Mouse (Mus musculus) limb, embryonic 13.5 days (tissue): ENCODE measurements at regions not wholly inside any gene's neighbourhood (a gene's known extent, or its start where the extent isn't known, plus 50 kb on each side); places are given as distances from the start of the nearest gene placed in this dataset.

Source experiments
- ATAC-seq: fragments of 200-750 bp; cut with Nextera tagmentation; 2 replicates; pipeline ENCODE4 v1.8.0; 2017; ENCODE audit warnings: low read depth, moderate number of reproducible peaks, moderate TSS enrichment; ENCODE audit not compliant: low FRiP score
- H3K27ac ChIP-seq: fragments of 300-500 bp; sonication (generic); 2 replicates; pipeline ENCODE4 v1.5.1; 2015; ENCODE audit warnings: inconsistent platforms, mild to moderate bottlenecking, moderate library complexity
- H3K27me3 ChIP-seq: fragments of 300-500 bp; sonication (generic); 2 replicates; pipeline ENCODE4 v1.6.1; 2015; ENCODE audit warnings: mild to moderate bottlenecking, inconsistent platforms
- H3K36me3 ChIP-seq: fragments of 300-500 bp; sonication (generic); 2 replicates; pipeline ENCODE4 v1.6.1; 2015; ENCODE audit warnings: inconsistent platforms, mild to moderate bottlenecking, moderate library complexity
- H3K4me1 ChIP-seq: fragments of 300-500 bp; sonication (generic); 2 replicates; pipeline ENCODE4 v1.6.1; 2015; ENCODE audit warnings: inconsistent platforms
- H3K4me2 ChIP-seq: fragments of 300-500 bp; sonication (generic); replicated peaks from 2 replicates; pipeline ENCODE4 v1.6.1; 2015; ENCODE audit warnings: inconsistent platforms, mild to moderate bottlenecking, moderate library complexity
- H3K4me3 ChIP-seq: fragments of 300-500 bp; sonication (generic); 2 replicates; pipeline ENCODE4 v1.5.1; 2015; ENCODE audit warnings: moderate library complexity, mild to moderate bottlenecking, inconsistent platforms
- H3K9ac ChIP-seq: fragments of 300-500 bp; sonication (generic); 2 replicates; pipeline ENCODE4 v1.6.1; 2015; ENCODE audit warnings: mild to moderate bottlenecking, inconsistent platforms
- H3K9me3 ChIP-seq: fragments of 300-500 bp; sonication (generic); 2 replicates; pipeline ENCODE4 v1.6.1; 2016; ENCODE audit warnings: inconsistent platforms
- WGBS: fragments of 180-500 bp; shearing (Covaris S2); methylation state at CpG from one replicate; pipeline ENCODE4 v1.1.7; 2015; 5-methylcytosine and 5-hydroxymethylcytosine counted together

- WGBS = 51% methylated on average over 7 of the region's 7 CpGs
- ATAC-seq = no peak
- H3K4me1 ChIP-seq = no peaks in the 10 kb centered on the region
Observed at GRCm38 (mm10) chr12:45137438-45138018, 63.0 kb upstream of the Stxbp6 start.

DNA sequence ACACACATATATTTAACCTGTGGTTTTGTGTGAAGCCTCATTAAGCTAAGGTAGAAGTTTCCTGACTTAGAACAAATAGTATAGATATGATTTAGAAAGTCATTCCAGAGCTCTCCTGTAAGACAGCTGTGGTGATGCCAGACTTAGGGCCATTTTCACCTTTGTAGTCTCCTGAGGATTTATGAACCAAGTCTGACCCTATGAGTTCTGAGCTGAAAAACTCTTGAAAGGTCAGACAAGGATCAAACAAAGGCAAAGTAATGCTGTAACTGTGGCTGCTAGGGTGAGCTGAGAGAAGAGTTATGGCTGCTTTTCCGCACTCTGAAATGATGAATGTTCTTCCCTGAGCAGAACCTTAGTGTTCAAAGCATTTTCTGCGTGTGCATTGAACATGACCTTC lies 58.9 kb upstream of the Stxbp6 start:
- Histone ChIP-seq H3K4me2 (no peak overlapping the region), H3K4me1 (no peaks in the 10 kb centered on the region), H3K27me3 (no peaks in the 10 kb centered on the region), H3K36me3 (no peaks in the 10 kb centered on the region), H3K9me3 (no peaks in the 10 kb centered on the region), H3K9ac (no peak overlapping the region), H3K4me3 (no peak overlapping the region), H3K27ac (no peak overlapping the region)
- WGBS = 37% methylated on average over 2 of the region's 2 CpGs
- ATAC-seq = no peak

More at GRCm38 (mm10) chr12:45137438-45138018, 63.0 kb upstream of the Stxbp6 start:
- Histone ChIP-seq H3K4me2 (no peak overlapping the region), H3K27me3 (no peaks in the 10 kb centered on the region), H3K36me3 (no peaks in the 10 kb centered on the region), H3K4me3 (no peak overlapping the region), H3K27ac (no peak overlapping the region), H3K9me3 (no peaks in the 10 kb centered on the region), H3K9ac (no peak overlapping the region)

- H3K4me3 ChIP-seq = no peak overlapping the region
- no peak overlapping the region for H3K9ac ChIP-seq
- no peaks in the 10 kb centered on the region for H3K4me1 ChIP-seq
- H3K27ac ChIP-seq = no peak overlapping the region
- no peaks in the 10 kb centered on the region for H3K27me3 ChIP-seq
- H3K4me2 ChIP-seq = no peak overlapping the region
- H3K9me3 ChIP-seq = no peaks in the 10 kb centered on the region
- no peak for ATAC-seq
- WGBS = 86% methylated on average over 5 of the region's 5 CpGs
- H3K36me3 ChIP-seq = no peaks in the 10 kb centered on the region
Observed at GRCm38 (mm10) chr12:45131139-45131538, 56.6 kb upstream of the Stxbp6 start.

DNA sequence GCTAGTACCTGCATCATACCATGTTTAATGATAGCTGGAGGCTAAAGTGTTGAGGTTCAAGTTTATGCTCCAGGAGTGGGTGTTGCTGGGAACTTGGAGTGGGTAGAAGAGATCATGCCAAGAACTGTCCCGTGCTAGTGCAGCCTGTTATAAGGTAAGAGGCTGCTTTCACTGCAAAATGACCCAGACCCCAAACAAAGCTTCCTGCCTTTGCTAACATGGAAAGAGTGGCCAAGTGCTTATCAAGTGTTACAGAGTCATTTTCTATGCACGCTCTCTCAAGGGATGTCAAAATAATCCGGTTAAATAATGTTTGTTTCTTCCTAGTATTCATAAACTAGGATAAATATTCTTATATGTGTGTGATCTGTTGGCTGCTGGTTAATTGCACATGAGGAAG lies 51.4 kb upstream of the Stxbp6 start:
- Histone ChIP-seq H3K27me3 (no peaks in the 10 kb centered on the region), H3K4me3 (no peak overlapping the region), H3K4me2 (no peak overlapping the region), H3K27ac (no peak overlapping the region), H3K36me3 (no peaks in the 10 kb centered on the region), H3K4me1 (no peaks in the 10 kb centered on the region), H3K9ac (no peak overlapping the region), H3K9me3 (no peaks in the 10 kb centered on the region)
- no peak for ATAC-seq
- 78% methylated on average over 3 of the region's 3 CpGs for WGBS
